Mouse (Mus musculus) frontal cortex, postnatal 10 days (tissue): ENCODE measurements around the gene Nrp2.

Experiments
- DNase-seq, 2 experiments: peaks; one replicate each; pipeline ENCODE4 v3.0.0; 2022; ENCODE audit warnings: low spot score in 2 of 2, mixed read lengths in 1 of 2

Nrp2 gene

GRCm38 (mm10) chr1:62820170-62820569 is 117.1 kb downstream of the Nrp2 start:
- DNase-seq, result no peak

- no peak for DNase-seq
Observed at GRCm38 (mm10) chr1:62821509-62822398, 118.7 kb downstream of the Nrp2 start.

- DNase-seq, result no peak
Observed at GRCm38 (mm10) chr1:62823549-62824195, 120.6 kb downstream of the Nrp2 start.

GRCm38 (mm10) chr1:62825822-62826765 is 123.0 kb downstream of the Nrp2 start:
- DNase-seq, result no peak

- no peak for DNase-seq
Observed at GRCm38 (mm10) chr1:62827316-62827715, 124.2 kb downstream of the Nrp2 start.

DNA sequence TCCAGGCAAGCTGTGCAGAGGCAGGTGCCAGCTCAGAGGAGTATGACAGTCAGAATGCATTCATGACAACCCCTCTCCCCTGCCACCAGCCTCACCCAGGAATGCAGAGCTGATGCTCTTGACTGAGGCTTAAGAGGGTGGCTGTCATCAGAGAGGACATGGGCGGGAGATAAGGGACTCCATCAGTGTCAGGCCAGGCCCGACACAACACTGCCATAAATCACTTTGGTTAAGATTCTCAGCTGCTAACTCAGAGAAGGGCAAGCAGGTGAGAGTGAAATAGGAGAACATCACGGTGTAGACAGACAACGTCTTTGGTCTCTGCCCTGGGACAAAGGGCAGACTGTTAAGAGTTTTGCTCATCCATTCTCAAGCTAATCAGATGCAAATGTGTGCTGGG is 125.1 kb downstream of the Nrp2 start:
- no peak for DNase-seq

DNA sequence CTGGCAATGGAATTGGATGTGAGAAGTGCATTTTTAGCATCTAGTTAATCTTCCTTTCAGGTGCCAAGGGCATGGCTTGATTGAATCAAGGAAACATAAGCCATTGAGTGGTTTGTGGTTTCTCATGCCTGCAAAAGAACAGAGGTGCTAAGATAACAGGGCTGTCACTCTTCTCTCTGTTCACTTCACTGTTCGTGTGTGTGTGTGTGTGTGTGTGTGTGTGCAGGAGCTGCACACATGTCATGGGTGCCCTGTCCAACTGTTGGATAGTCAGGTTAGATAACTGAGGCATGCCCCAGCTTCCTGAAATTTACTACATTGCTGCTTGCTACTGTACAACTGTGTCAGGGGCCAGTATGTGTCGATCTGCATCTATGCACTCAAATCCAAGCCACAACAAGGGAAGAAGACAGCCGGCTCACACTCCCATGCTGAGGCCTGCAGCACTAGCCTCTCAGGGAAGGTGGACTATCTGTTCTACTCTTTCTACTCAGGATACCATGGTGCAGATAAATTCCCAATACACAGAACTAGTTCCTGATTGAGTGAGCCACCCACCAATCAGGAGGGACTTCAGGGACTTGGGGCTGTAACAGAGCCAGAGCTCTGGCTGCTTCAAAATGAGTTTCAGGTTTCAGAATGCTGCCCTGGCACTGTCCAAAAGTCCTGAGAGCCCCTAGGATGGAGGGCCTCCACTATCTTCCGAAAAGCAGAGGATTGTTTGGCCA is 126.8 kb downstream of the Nrp2 start:
- DNase-seq, result no peak

DNA sequence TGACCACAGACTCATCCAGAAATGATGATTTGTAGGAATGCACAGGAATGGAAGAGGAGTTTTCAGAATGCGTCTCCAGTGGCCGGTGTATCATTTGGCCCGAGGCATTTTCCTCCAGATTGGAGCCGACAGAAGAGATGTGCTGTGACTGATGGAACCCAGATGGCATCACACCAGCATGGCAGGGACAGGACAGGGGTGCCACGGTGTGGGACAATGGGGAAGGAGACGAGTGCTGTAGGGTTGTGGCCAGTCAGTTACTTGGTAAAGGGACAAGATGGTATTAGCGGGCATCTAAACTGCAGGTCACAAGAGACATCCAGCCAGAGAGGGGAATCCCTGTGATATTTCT is 127.3 kb downstream of the Nrp2 start:
- no peak for DNase-seq

- DNase-seq, result no peak
Observed at GRCm38 (mm10) chr1:62831725-62832455, 128.8 kb downstream of the Nrp2 start.

DNA sequence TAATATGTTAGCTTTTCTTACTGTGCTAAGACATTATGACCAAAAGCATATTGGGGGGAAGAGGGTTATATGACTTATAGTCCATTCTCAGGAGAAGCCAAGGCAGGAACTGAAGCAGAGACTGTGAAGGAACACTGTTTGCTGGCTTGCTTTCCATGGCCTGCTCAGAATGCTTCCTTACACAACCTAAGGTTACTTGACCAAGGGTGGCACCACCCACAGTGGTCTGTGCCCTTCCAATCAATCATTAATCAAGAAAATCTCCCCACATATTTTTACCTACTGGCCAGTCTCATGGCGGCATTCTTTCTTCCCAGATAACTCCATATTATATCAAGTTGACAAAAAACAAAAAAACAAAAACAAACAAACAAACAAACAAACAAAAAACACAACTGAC is 130.3 kb downstream of the Nrp2 start:
- no peak for DNase-seq

- DNase-seq, result no peak
Observed at GRCm38 (mm10) chr1:62834443-62835185, 131.5 kb downstream of the Nrp2 start.

GRCm38 (mm10) chr1:62838083-62838482 is 135.0 kb downstream of the Nrp2 start:
- no peak for DNase-seq

DNA sequence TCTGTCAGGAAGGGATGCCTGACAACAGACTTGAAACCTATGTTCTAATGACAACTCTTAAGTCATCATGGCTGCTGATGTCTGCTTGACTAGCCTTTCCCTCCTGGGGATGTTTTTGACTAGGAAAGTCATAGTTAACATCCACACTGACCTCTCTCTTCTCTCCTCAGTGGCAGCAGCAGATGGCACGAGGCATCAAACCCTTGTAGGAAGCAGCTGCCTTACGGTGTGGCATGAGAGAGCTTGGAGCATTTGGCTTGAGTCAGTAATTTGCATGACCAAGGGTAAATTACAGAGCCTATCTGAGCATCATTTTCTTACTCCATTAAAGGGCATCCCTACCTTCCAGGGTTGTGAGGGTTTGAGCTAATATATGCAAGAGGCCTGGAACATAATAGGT is 135.5 kb downstream of the Nrp2 start:
- no peak for DNase-seq

DNA sequence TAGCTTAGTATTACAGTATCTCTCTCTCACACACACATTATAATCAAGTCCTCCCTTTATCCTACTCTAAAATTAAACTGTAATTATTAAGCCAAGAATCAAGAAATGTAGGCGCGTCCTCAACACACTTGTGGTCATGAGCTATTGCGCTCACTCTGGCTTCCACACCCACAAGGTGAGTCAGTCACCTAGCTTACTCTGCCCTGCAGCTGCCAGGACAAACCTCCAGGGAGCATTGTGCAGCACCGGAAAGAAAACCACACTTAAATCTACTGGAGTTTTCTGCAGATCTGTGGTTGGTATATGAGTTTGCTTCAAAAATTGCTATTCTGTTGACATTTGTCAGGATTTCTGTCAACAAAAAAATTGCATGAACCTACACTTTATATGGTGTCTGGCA is 140.1 kb downstream of the Nrp2 start:
- no peak for DNase-seq

GRCm38 (mm10) chr1:62850990-62851940 is 148.2 kb downstream of the Nrp2 start:
- no peak for DNase-seq

DNA sequence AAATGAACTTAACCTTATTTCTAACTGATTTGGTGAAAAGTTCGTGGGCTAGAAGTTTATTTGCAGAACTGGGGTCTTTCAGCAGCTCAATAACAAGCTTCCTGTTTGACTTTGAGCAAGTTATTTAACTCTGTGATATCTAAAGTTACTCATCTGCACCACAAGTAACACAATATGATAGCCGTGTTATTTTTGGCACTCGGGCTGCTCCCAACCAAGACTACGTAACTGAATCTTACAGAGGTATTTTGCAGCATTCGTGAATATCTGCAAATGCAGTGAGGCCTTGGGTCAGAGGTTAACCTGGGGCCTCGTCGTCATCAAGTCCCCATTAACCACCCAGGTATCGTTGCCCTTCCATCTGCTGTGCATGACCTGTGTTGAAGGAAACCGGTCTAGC is 150.3 kb downstream of the Nrp2 start:
- DNase-seq, result no peak

- no peak for DNase-seq
Observed at GRCm38 (mm10) chr1:62853996-62854395, 150.9 kb downstream of the Nrp2 start.

DNA sequence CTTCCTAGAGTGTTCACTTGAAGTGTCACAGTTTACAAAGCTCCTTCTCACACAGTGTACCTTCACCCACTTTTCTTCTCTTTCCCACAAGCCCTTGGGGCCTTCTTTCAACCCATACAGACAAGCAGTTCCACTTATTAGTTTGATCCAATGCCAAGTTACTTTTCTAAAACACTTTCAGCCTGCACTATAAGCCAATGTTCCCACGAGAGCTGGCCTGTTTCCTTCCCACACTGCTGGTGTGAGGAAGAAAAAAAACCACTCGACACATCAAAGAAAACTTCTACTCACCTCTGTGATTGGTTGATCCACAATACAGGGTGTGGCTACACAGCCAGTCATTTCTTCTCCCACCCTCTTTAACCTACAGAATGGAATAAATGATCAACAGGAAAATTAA is 156.0 kb downstream of the Nrp2 start:
- no peak for DNase-seq
